Mouse (Mus musculus) adipocyte (in vitro differentiated cells): ENCODE measurements around the gene Plekhh3.

Experiments used
- DNase-seq: peaks from one replicate; pipeline ENCODE4 v3.0.0-alpha.2; 2016; ENCODE audit warnings: low spot score

Gene Plekhh3

GRCm38 (mm10) chr11:101170811-101171610, at the start of gene Plekhh3:
Plekhh3 (minus strand) TSS chr11:101171351.
- DNase-seq: peak; percentile 98

- DNase-seq: no peak
Observed at GRCm38 (mm10) chr11:101220853-101221252, 49.7 kb upstream of the Plekhh3 start.

GRCm38 (mm10) chr11:101218436-101219055, 47.4 kb upstream of the Plekhh3 start:
- DNase-seq: no peak

GRCm38 (mm10) chr11:101216936-101217335, 45.8 kb upstream of the Plekhh3 start:
- DNase-seq: peak; percentile 60

- peak; percentile 90 for DNase-seq
Observed at GRCm38 (mm10) chr11:101211970-101212369, 40.8 kb upstream of the Plekhh3 start.

GRCm38 (mm10) chr11:101200986-101201385, 29.8 kb upstream of the Plekhh3 start:
- DNase-seq: peak; percentile 37

GRCm38 (mm10) chr11:101199555-101199954, 28.4 kb upstream of the Plekhh3 start:
- no peak for DNase-seq

GRCm38 (mm10) chr11:101196175-101196574, 25.0 kb upstream of the Plekhh3 start:
- no peak for DNase-seq

- DNase-seq: no peak
Observed at GRCm38 (mm10) chr11:101195571-101195970, 24.4 kb upstream of the Plekhh3 start.

GRCm38 (mm10) chr11:101195101-101195500, 23.9 kb upstream of the Plekhh3 start:
- no peak for DNase-seq

GRCm38 (mm10) chr11:101194643-101195042, 23.5 kb upstream of the Plekhh3 start:
- DNase-seq: no peak

GRCm38 (mm10) chr11:101194137-101194536, 23.0 kb upstream of the Plekhh3 start:
- no peak for DNase-seq

GRCm38 (mm10) chr11:101193076-101193475, 21.9 kb upstream of the Plekhh3 start:
- no peak for DNase-seq

GRCm38 (mm10) chr11:101192646-101193045, 21.5 kb upstream of the Plekhh3 start:
- DNase-seq: no peak

GRCm38 (mm10) chr11:101191919-101192470, 20.8 kb upstream of the Plekhh3 start:
- DNase-seq: no peak

GRCm38 (mm10) chr11:101190913-101191907, 20.1 kb upstream of the Plekhh3 start:
- no peak for DNase-seq

GRCm38 (mm10) chr11:101190181-101190912, 19.2 kb upstream of the Plekhh3 start:
- no peak for DNase-seq

GRCm38 (mm10) chr11:101189495-101190180, 18.5 kb upstream of the Plekhh3 start:
- DNase-seq: peak; percentile 76

- DNase-seq: no peak
Observed at GRCm38 (mm10) chr11:101188166-101188805, 17.1 kb upstream of the Plekhh3 start.

GRCm38 (mm10) chr11:101187541-101187940, 16.4 kb upstream of the Plekhh3 start:
- DNase-seq: no peak
